Mouse (Mus musculus) bone marrow, adult 2 months (tissue): ENCODE measurements at regions not wholly inside any gene's neighbourhood (a gene's known extent, or its start where the extent isn't known, plus 50 kb on each side); places are given as distances from the start of the nearest gene placed in this dataset.

Source experiments
- CTCF ChIP-seq: fragments of 200-500 bp; IDR thresholded peaks from 2 replicates; pipeline ENCODE4 v1.5.1; 2011; ENCODE audit warnings: low read length, control low read depth; ENCODE audit not compliant: control insufficient read depth, insufficient read depth
- POLR2A ChIP-seq: fragments of 200-500 bp; IDR thresholded peaks from 2 replicates; pipeline ENCODE4 v1.6.1; 2011; ENCODE audit warnings: low read depth, mild to moderate bottlenecking, control low read depth, low read length, borderline replicate concordance; ENCODE audit not compliant: control insufficient read depth

- TF ChIP-seq CTCF (no peak), POLR2A (no peak)
Measured at GRCm38 (mm10) chr5:4259260-4259659, 67.1 kb downstream of the Mterf1b start.
